Mouse (Mus musculus) layer of hippocampus, adult 9-11 months (tissue): ENCODE data around the gene Pard3b.
A peak's percentile ranks its signal among the peaks of the same experiment; 100 is the strongest.

ENCODE experiments used
- DNase-seq: peaks from one replicate; pipeline ENCODE4 v3.0.0; 2022

Gene Pard3b

DNA sequence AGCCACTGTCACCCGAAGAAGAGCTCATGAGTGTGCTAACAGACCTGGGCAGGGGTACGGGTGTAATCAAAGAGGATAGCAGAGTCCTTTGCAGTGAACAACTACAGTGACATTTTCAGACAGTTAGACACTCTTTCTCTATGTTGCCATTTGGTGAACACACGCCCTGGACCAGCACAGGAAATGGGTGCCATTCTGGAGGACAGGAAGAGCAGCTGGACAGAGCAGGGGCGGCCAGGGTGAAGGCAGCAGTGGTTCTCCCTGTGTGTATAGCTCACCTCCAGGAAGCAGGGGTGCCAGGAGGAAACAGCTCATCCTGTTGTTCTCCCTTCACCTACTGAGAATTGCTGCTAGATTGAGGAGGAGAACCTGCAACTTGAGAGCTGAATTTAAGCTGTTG is 773.4 kb downstream of the Pard3b start:
- DNase-seq, result no peak

DNA sequence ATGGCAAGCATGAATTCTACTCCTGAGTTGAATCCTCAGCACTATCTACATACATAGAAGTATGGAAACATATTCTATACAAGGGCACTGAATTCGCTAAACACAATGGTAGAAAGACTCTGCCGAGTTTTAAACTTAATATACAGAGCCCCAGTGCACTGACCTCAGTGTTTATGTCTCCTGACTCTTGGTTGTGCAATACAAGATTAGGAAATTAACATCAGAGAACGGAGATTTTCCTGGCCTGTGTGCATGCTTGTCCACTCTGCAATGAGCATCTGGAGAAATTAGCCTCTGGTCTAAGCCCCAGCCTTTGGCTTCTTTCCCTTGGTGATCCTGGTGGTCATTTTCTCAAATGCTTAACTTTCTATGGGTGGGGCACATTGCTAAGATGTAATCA is 774.4 kb downstream of the Pard3b start:
- DNase-seq, result no peak

DNA sequence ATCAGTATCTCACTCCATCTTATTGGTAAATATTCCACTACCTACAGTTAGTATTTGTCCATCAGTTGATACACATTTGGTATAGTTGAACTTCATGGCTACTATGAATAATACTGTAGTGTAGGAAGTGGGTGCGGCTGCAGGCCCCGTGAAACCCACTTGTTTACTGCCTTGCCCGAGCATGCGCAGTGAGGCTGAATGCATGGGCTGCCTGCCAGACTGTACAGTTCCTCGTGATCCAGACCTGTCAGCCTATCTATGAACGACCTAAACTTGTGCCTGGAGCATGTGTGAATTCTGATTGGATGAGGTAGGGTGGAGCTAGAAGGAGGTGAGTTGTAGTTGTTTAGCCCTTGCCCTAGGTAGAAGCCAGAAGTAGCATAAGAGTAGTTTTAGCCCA is 775.9 kb downstream of the Pard3b start:
- peak; percentile 8 for DNase-seq

DNA sequence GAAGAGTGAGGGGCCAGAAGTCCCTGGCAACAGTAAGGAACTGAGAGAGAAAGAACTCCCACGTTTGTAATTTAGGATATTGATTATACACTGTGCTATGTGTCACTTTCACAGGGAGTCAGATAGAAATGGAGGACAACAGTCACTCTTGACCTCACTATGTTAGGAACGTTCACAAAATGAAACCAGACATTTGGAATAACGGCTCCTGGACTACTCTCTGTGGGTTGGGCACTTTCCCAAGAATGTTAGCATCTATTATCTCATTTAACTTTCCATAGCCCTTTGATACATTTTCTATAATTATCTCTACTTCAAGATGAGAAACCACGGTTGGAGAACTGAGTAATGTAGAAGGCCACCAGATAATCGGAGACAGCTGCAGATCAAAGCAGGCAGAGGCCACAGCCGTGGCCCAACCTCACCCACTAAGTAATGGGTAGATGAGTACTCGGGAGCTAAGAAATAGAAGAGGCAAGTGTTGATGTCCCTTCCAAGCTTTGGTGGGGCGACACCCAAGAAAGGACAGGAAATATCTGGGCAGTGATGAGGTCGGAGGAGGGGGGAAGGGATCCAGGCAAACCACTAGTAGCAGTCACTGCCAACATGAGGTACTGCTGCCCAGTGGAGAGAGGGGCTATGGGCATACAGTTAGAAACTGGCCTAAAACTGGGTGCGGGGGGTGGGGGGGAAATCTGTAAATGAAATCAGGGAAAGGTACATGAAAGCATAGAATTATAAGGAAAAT is 778.2 kb downstream of the Pard3b start:
- DNase-seq, result no peak

DNA sequence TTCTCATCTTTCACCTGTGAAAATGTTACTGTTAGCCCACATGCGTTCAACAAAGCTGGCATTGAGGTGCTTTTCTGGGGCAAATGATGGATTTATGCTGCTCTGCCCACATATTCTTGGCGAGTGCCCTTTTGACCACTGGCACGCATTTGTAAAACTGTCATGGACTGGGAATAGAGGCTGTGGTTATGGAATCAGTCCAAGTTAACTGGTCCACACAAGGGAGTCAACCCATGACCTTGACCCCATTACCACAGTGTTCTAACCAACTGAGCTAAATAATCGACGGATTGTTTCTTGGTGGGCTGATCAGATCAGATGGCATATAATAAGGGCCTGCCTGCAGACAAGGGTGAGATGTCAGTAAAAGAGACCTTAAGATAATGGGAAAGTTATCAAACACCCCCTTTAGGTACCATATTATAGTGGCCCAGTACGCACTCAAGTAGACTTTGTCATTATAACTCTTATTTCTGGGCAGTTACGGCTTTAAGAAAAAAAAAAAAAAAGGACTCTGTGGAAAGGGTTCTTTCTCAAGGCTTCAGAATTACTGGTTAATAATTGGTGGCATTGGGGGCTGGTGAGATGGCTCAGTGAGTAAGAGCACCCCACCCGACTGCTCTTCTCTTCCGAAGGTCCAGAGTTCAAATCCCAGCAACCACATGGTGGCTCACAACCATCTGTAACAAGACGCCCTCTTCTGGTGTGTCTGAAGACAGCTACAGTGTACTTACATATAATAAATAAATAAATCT is 784.4 kb downstream of the Pard3b start:
- no peak for DNase-seq

DNA sequence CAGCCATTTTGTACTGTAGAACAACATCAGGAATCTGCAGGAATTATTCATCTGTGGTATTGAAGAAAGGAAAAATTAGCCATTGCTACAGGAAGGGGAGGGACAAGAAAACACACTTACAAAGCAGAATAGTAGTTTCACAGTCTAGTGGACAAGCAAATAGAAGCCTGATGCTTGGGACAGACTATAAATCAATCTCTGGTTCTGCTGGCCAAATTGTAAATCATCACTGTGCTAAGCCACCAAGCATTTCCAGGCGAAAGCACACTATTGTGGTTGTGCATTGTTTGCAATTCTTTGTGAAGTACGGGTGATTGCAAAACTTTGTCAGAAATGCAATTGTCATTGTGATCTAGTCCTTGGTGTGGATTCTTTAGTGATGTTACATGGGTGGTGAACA is 786.7 kb downstream of the Pard3b start:
- DNase-seq, result no peak

DNA sequence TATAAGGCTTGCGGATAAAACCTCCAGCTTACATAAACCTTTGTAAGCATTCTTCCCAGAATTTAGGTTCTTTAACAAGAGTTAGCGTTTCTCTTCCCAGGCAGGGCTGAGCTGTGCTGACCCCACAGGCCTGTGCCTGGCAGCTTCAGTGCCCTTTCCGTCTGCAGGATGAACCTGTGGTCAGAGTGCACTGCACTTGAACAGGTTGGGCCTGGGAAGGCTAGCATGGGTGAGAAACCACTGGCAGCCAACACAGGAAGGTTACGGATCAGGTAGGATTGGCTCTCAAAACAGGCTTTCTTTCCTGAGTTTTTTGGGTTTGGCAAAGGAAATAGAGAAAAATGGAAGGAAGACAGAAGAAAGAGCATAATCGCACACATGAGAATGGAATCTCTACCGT is 790.1 kb downstream of the Pard3b start:
- DNase-seq, result no peak

DNA sequence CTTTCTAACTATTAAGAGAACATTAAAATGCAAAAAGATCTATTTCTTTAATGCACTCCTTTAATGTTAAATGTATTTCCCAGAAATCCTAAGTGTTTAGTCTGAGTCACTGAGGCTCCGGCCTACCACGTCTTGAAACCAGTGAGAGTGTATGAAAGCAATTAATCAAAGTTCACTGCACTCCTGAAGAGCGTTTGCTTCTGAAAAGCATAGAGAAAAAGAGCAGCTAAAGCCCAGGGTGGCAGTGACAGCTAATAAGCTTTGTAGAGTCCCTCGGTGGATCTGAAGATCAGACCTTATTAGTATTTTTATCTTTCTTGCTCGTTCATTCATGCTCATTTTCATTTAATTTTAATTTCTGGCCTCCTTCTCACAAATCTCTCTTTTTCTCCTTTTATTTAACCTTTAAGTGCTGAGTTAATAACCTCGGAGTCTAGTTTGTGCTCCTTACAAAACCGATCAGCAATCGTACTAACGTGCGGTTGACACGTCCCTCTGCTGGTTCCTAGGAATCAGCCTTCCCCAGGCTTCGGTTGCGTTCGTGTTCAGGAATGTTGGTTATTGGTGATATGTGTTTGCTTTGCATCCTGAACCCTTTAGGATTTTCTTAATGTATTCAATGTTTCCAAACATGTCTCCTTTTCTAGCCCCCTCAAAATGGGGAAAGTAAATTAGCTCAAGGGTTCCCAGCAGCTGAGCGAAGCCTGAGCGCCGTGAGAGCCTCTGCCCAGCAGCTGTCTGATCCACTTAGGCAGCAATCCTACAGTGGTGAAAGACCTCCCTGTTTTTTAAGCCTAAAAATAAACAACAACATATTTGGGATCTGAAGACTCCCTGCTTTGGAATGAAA is 790.9 kb downstream of the Pard3b start:
- DNase-seq, result no peak

DNA sequence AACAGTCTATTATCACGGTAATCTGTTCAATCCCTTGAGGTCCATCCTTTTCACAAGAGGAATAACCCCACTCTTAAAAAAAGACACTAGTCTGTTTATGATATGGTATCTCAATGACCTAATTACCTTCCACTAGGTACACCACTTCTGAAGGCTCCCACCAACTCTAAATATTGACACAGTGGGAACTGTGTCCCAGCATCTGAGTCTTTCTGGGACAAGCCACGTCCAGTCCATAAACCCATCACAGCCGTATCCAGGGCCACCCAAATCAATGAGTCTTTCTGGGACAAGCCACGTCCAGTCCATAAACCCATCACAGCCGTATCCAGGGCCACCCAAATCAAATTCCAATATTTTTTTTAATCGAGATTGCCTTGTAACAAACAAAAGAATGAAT is 792.4 kb downstream of the Pard3b start:
- no peak for DNase-seq

DNA sequence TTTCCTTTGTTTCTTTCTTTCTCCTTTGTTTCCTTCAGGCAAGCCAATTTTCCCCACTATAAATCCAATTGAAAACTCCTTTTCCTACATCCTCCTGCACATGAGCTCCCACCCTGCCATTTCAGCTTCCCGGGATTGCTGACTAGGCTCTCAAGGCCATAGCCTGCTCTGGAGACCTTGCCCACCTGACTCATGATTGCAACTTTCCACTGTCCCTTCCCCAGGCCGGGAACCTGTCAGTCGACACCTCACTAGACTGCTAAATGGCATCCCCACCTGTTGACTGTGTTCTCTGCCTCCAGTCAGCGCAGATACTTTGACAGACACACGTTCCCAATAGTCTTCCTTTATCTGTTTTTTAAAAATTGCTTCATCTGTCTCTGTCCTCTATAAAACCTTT is 795.3 kb downstream of the Pard3b start:
- DNase-seq, result no peak

DNA sequence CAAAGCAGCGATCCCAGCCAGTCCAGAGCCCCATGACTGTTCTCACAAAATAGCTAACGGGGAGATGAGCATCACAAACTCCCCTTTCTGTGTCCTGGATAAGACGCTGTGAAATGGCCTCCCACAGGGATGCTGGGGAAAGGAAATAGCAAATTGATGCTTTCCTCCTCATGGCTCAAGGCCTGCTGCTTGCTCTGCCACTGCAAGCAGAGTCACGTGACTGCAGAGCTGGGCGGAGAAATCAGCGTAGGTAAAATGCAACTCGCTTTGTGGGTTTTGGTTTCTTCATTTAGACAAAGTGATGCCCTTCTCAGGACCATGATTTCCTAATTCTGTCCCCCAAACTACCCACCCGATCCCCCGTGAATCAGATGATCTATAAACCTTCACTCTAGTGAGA is 797.2 kb downstream of the Pard3b start:
- no peak for DNase-seq

DNA sequence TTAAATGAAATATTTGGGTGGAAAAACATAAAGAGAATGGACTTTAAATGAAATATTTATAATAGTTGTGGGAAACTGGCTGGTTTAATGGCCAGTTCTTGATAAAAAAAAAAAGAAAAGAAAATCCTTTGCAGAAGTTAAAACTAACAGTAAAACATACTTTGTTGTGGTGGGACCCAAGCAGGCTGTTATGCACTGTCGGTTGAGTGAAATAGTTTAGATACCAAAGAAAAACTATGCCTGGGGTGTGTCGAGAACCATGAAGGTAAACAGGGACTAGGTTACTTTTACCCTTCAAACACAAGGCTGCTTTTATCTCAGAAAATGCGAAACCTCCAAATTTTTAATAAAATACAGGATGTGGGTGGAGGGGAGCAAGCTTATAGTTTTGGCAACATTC is 797.7 kb downstream of the Pard3b start:
- DNase-seq, result no peak

DNA sequence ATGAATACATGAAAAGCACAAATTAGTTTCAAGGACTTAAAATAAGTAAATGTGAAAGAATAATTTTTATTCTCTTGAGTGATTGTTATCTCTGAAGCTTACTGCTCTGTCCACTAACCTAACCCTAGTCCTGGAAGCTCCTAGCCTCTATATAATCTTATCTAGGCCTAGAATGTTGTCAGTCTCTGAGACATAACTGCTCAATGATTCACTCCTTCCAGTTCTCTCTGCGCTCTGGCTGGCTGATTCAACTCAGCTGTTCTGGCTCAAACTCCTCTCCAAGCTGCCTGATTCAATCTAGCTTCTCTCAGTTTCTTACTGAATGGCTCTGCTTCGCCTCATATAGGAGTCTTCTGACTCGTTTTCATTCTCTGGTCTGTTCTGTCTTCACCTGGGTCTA is 798.9 kb downstream of the Pard3b start:
- no peak for DNase-seq

DNA sequence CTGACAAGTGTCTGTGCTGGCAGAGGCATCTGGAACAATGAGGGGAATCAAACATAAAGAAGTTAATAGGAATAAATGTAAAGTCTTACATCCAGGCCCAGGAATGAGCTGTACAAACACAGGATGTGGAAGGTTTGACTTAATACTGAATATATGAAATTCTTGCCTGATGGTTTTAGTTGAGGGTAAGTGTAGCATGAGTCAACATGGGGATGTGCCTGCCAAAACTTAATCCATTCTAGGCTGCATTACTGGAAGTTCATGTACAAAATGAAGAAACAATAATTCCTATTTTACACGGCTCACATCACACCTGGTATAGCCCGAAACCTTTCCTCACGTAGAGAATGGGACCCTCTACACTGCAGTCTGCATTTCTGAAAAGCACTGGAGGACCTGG is 805.8 kb downstream of the Pard3b start:
- DNase-seq, result no peak

DNA sequence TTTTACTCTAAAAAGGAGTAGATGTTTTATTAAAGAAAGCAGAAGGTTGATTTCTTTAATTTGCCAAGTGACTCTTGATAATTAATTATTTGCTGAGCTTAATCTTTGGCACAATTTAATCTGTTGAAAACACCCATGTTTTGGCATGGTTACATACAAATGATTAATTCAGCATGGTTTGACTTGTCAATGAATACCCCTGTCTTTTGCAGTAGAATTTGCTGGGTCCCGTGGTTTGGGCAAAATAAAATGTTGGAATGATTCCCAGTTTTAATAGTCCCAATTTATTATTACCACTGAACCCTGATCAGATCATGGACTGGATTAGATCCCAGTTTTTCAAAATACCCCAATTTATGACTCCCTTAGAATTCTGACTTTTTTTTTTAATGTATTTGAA is 808.2 kb downstream of the Pard3b start:
- no peak for DNase-seq

DNA sequence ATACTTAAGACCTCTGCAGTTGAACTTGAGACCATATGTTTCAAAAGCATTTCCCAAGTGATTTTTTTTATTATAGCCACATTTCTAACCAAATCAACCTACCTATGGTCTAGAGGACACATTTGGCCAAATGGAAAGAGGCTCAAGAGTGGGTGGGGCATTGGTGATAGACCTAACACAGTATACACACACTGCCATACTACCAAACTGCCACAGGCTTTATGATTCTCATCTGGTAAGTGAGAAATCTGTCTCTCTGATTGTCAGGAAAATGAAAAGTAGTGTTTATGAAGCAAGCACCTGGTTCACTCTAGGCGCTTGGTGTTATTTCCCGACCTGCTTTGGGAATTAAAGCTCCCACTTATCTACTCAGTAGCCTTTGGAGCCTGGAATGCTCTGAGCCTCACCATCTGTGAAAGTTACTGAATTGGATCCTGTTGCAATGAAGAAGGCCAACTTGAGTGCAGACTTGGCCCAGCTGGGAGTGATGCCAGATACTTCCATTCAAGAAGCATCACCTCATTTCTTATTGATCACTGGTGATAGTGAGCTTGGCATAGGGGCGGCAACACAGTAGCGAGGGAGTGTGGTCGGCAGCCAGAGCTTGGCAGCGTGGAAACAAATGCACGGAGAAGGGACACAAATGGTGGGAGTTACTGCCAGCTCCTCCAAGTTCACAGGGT is 810.7 kb downstream of the Pard3b start:
- DNase-seq, result no peak

DNA sequence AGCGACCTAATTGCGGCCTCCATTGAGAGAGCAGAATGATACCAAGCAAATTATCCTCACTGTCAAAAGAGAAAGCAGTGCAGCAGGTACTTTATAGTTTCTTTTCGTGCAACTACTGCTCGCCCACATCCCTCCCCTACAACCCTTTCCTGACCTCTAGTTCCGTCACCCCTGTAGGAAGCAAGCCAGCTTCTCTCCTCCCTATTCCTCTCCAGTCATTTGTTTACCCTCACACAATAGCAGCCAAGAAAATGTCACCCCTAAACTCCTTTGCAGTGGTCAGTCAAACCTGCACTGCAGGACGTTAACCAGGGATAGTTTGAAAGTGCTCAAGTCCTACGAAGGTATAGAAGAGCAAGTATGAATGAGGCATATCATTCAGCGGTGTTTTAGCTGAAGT is 826.9 kb downstream of the Pard3b start:
- no peak for DNase-seq

DNA sequence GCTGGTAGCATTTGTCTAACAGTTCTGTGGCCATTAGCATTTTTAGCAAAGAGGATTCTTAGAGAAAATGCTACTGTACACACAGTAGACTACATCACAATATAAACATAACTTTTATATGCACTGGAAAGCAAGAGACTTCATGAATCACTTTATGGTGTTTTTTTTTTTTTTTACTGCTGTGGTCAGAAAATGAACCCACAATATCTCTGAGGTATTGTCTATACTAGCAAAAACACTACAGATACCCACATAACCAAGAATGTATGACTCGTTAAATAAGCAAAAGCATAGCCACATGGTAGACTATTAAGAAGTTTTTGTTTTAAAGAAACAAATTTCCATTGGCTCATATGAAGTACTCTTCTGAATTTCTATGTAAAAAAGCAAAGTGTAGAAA is 827.9 kb downstream of the Pard3b start:
- no peak for DNase-seq

DNA sequence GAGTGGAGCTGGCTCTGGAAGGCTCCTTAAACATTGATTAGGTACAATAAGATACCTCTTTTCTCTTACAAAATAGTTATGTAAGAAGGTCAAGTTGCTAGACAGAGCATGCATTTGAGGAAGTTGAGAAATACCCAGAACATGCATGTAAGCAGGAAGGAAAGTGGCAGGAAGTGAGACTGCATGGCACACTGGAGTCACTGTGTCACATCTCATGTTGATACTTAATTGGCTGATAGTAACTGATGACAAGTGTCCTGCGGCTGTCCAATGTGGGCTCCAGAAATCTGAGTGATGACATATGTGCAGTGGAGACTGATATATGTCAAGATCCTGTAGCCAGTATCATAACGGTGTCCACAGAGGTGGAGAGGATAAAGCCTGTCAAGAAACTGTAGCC is 844.4 kb downstream of the Pard3b start:
- no peak for DNase-seq

DNA sequence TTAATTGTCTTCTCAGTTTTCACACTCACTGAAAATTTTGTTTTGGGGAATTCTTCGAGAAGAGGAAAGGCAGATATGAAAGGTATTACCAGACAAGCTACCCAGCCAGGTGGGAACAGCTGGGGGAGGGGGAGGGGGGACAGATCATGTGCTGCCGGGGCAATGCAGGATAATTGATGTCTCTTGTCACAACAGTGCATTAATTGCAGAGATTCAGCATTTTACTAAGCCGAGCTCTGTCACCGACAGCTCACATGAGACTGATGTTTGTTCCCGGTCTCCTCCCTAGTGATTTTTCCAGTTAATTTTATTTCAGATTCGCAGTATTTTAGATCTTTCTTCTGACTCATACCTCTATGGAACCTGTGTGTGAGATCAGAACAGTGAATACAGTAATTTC is 850.2 kb downstream of the Pard3b start:
- no peak for DNase-seq

DNA sequence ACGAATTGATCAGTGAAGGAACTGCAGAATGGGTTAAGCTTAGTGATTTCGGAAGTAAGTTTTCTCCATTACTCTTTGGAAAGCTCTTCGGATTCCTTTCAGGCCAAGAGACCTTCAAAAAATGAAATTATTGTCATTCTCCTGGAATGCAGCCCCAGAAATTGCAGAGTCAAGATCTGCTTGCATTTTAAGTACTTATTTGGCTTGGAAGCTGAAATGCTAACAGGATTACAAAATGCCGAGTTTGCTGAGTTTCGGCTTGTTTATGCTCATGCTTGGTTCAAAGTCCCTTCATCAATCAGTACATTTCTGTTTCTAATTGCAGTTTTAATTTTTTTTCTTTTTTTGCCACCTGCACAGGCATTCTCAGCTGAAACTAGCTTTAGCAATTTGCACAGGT is 860.5 kb downstream of the Pard3b start:
- no peak for DNase-seq

DNA sequence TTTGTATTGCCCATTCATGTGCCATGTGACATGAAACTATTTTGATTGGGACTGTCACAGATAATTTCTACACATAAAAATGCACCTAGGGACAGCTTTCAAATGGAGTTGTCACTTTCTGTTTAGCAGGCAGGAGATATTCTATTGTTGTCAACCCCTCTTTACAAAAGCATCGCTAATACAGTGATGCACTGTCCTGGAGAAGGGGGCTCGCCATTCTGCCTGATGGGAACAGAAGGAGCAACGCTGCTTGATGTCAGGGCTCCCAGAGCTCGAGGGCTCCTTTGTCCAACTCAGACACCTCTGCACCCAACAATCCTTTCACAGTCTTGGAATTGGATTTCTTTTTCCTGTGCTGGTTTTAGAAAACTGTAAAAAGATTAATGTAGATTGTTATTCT is 871.9 kb downstream of the Pard3b start:
- DNase-seq, result no peak

DNA sequence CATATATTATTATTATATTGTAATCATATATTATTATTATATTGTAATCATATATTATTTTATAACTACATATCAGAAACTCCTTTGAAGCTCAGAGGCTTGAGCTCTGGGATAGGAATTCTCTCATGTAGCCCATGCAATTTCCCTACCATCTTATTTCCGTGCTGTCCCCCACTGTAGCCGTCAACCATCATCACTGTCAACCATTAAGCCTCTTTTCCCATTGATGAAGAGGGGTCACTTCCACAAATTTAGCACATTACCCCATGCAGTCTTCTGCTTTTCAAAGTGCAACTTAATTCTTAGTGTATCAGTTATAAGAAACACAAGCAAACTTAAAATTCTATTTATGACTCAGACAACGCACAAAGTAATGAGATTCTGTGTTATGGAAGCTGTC is 873.1 kb downstream of the Pard3b start:
- DNase-seq, result no peak
